Mouse (Mus musculus): ENCODE results near the gene Mboat1. TPM values are rescaled to one million over a fixed set of nuclear protein-coding genes. Genes with fewer than 3 reads are reported as not detected.

The Mboat1 gene
- total RNA-seq, 1 experiment, result 4.6 TPM

GRCm38 (mm10) chr13:30168803-30169202, 32.5 kb downstream of the Mboat1 start:
- Histone ChIP-seq H3K36me3 (ENCODE audit: control insufficient read depth, insufficient read depth, low read length, poor library complexity, severe bottlenecking) (no peaks in the 10 kb centered on the region), H3K27ac (ENCODE audit: insufficient read depth, low read depth, low read length, poor library complexity, severe bottlenecking) (no peak overlapping the region), H3K4me1 (ENCODE audit: control insufficient read depth in 2 of 2, insufficient read depth in 2 of 2, low read length in 2 of 2, poor library complexity in 1 of 2) (no peaks in the 10 kb centered on the region), H3K9ac (ENCODE audit: insufficient read depth, low read depth, low read length, poor library complexity, severe bottlenecking) (no peak overlapping the region), H3K9me3 (ENCODE audit: control insufficient read depth, insufficient read depth, low read depth, low read length) (no peaks in the 10 kb centered on the region), H3K4me3 (ENCODE audit: insufficient read depth in 1 of 2, low read depth in 1 of 2, low read length in 2 of 2, poor library complexity in 1 of 2, severe bottlenecking in 1 of 2) (no peak overlapping the region)
- TF ChIP-seq ZC3H11A (IDR thresholded peaks at IDR 0.05; ENCODE audit: borderline replicate concordance, low read depth, low read length), result no peak
- TF ChIP-seq CHD2 (IDR thresholded peaks at IDR 0.05; ENCODE audit: low read depth, low read length), result no peak
- no peak for TF ChIP-seq ZNF384 (IDR thresholded peaks at IDR 0.05; ENCODE audit: low read depth, low read length)
- TF ChIP-seq MAFK (IDR thresholded peaks at IDR 0.05; ENCODE audit: insufficient read depth, low read depth, low read length), result no peak
- no peak for TF ChIP-seq HCFC1 (IDR thresholded peaks at IDR 0.05; ENCODE audit: borderline replicate concordance, insufficient read depth, low read length)
- in situ Hi-C loops (cut with MboI; ENCODE audit: low sequenced_read_pairs in 2 of 2, unreplicated experiment in 2 of 2), result no loop called here
- DNase-seq (ENCODE audit: low read depth, low spot score), result no peak

GRCm38 (mm10) chr13:30170061-30170460, 33.8 kb downstream of the Mboat1 start:
- no peaks in the 10 kb centered on the region for H3K9me3 ChIP-seq (ENCODE audit: control insufficient read depth, insufficient read depth, low read depth, low read length)
- no peak overlapping the region for H3K9ac ChIP-seq (ENCODE audit: insufficient read depth, low read depth, low read length, poor library complexity, severe bottlenecking)
- no peaks in the 10 kb centered on the region for H3K36me3 ChIP-seq (ENCODE audit: control insufficient read depth, insufficient read depth, low read length, poor library complexity, severe bottlenecking)
- in situ Hi-C loops (cut with MboI; ENCODE audit: low sequenced_read_pairs in 2 of 2, unreplicated experiment in 2 of 2), result no loop called here
- no peaks in the 10 kb centered on the region for H3K4me1 ChIP-seq (ENCODE audit: control insufficient read depth in 2 of 2, insufficient read depth in 2 of 2, low read length in 2 of 2, poor library complexity in 1 of 2)
- no peak for DNase-seq (ENCODE audit: low read depth, low spot score)
- TF ChIP-seq HCFC1 (IDR thresholded peaks at IDR 0.05; ENCODE audit: borderline replicate concordance, insufficient read depth, low read length) (no peak), CHD2 (IDR thresholded peaks at IDR 0.05; ENCODE audit: low read depth, low read length) (no peak), ZC3H11A (IDR thresholded peaks at IDR 0.05; ENCODE audit: borderline replicate concordance, low read depth, low read length) (no peak), MAFK (IDR thresholded peaks at IDR 0.05; ENCODE audit: insufficient read depth, low read depth, low read length) (no peak), ZNF384 (IDR thresholded peaks at IDR 0.05; ENCODE audit: low read depth, low read length) (no peak)
- H3K4me3 ChIP-seq (ENCODE audit: insufficient read depth in 1 of 2, low read depth in 1 of 2, low read length in 2 of 2, poor library complexity in 1 of 2, severe bottlenecking in 1 of 2), result no peak overlapping the region
- no peak overlapping the region for H3K27ac ChIP-seq (ENCODE audit: insufficient read depth, low read depth, low read length, poor library complexity, severe bottlenecking)

- Histone ChIP-seq H3K9ac (ENCODE audit: insufficient read depth, low read depth, low read length, poor library complexity, severe bottlenecking) (no peak overlapping the region), H3K9me3 (ENCODE audit: control insufficient read depth, insufficient read depth, low read depth, low read length) (no peaks in the 10 kb centered on the region), H3K36me3 (ENCODE audit: control insufficient read depth, insufficient read depth, low read length, poor library complexity, severe bottlenecking) (no peaks in the 10 kb centered on the region), H3K27ac (ENCODE audit: insufficient read depth, low read depth, low read length, poor library complexity, severe bottlenecking) (no peak overlapping the region), H3K4me1 (ENCODE audit: control insufficient read depth in 2 of 2, insufficient read depth in 2 of 2, low read length in 2 of 2, poor library complexity in 1 of 2) (no peaks in the 10 kb centered on the region), H3K4me3 (ENCODE audit: insufficient read depth in 1 of 2, low read depth in 1 of 2, low read length in 2 of 2, poor library complexity in 1 of 2, severe bottlenecking in 1 of 2) (no peak overlapping the region)
- no peak for TF ChIP-seq ZC3H11A (IDR thresholded peaks at IDR 0.05; ENCODE audit: borderline replicate concordance, low read depth, low read length)
- TF ChIP-seq MAFK (IDR thresholded peaks at IDR 0.05; ENCODE audit: insufficient read depth, low read depth, low read length), result no peak
- in situ Hi-C loops (cut with MboI; ENCODE audit: low sequenced_read_pairs in 2 of 2, unreplicated experiment in 2 of 2), result no loop called here
- DNase-seq (ENCODE audit: low read depth, low spot score), result no peak
Observed at GRCm38 (mm10) chr13:30174586-30174985, 38.3 kb downstream of the Mboat1 start.

GRCm38 (mm10) chr13:30177356-30177755, 41.1 kb downstream of the Mboat1 start:
- no peak for DNase-seq (ENCODE audit: low read depth, low spot score)
- Histone ChIP-seq H3K27ac (ENCODE audit: insufficient read depth, low read depth, low read length, poor library complexity, severe bottlenecking) (no peak overlapping the region), H3K36me3 (ENCODE audit: control insufficient read depth, insufficient read depth, low read length, poor library complexity, severe bottlenecking) (no peaks in the 10 kb centered on the region), H3K4me1 (ENCODE audit: control insufficient read depth in 2 of 2, insufficient read depth in 2 of 2, low read length in 2 of 2, poor library complexity in 1 of 2) (no peaks in the 10 kb centered on the region), H3K9me3 (ENCODE audit: control insufficient read depth, insufficient read depth, low read depth, low read length) (no peaks in the 10 kb centered on the region), H3K4me3 (ENCODE audit: insufficient read depth in 1 of 2, low read depth in 1 of 2, low read length in 2 of 2, poor library complexity in 1 of 2, severe bottlenecking in 1 of 2) (no peak overlapping the region), H3K9ac (ENCODE audit: insufficient read depth, low read depth, low read length, poor library complexity, severe bottlenecking) (no peak overlapping the region)
- TF ChIP-seq ZC3H11A (IDR thresholded peaks at IDR 0.05; ENCODE audit: borderline replicate concordance, low read depth, low read length), result no peak
- no peak for TF ChIP-seq HCFC1 (IDR thresholded peaks at IDR 0.05; ENCODE audit: borderline replicate concordance, insufficient read depth, low read length)
- TF ChIP-seq MAFK (IDR thresholded peaks at IDR 0.05; ENCODE audit: insufficient read depth, low read depth, low read length), result no peak
- TF ChIP-seq ZNF384 (IDR thresholded peaks at IDR 0.05; ENCODE audit: low read depth, low read length), result no peak
- no peak for TF ChIP-seq CHD2 (IDR thresholded peaks at IDR 0.05; ENCODE audit: low read depth, low read length)
- in situ Hi-C loops (cut with MboI; ENCODE audit: low sequenced_read_pairs in 2 of 2, unreplicated experiment in 2 of 2), result no loop called here

- Histone ChIP-seq H3K9me3 (ENCODE audit: control insufficient read depth, insufficient read depth, low read depth, low read length) (no peaks in the 10 kb centered on the region), H3K27ac (ENCODE audit: insufficient read depth, low read depth, low read length, poor library complexity, severe bottlenecking) (no peak overlapping the region)
- in situ Hi-C loops (cut with MboI; ENCODE audit: low sequenced_read_pairs in 2 of 2, unreplicated experiment in 2 of 2), result no loop called here
Observed at GRCm38 (mm10) chr13:30185549-30185948, 49.3 kb downstream of the Mboat1 start.

More at GRCm38 (mm10) chr13:30185549-30185948, 49.3 kb downstream of the Mboat1 start:
- H3K36me3 ChIP-seq (ENCODE audit: control insufficient read depth, insufficient read depth, low read length, poor library complexity, severe bottlenecking), result no peaks in the 10 kb centered on the region
- H3K4me3 ChIP-seq (ENCODE audit: insufficient read depth in 1 of 2, low read depth in 1 of 2, low read length in 2 of 2, poor library complexity in 1 of 2, severe bottlenecking in 1 of 2), result no peak overlapping the region
- no peak for DNase-seq (ENCODE audit: low read depth, low spot score)
- H3K4me1 ChIP-seq (ENCODE audit: control insufficient read depth in 2 of 2, insufficient read depth in 2 of 2, low read length in 2 of 2, poor library complexity in 1 of 2), result 0 out of 4 replicates have a peak, but pooled peaks cover 0 to 3% of the 10 kb centered on the region in 2 experiments
- no peak overlapping the region for H3K9ac ChIP-seq (ENCODE audit: insufficient read depth, low read depth, low read length, poor library complexity, severe bottlenecking)
- TF ChIP-seq ZC3H11A (IDR thresholded peaks at IDR 0.05; ENCODE audit: borderline replicate concordance, low read depth, low read length) (no peak), MAFK (IDR thresholded peaks at IDR 0.05; ENCODE audit: insufficient read depth, low read depth, low read length) (no peak), HCFC1 (IDR thresholded peaks at IDR 0.05; ENCODE audit: borderline replicate concordance, insufficient read depth, low read length) (no peak), ZNF384 (IDR thresholded peaks at IDR 0.05; ENCODE audit: low read depth, low read length) (no peak), CHD2 (IDR thresholded peaks at IDR 0.05; ENCODE audit: low read depth, low read length) (no peak)

Measured in ES-E14 (cell line).